Mouse (Mus musculus): Measurements from ENCODE around the gene Avpi1. TPM values are rescaled to one million over a fixed set of nuclear protein-coding genes. Genes with fewer than 3 reads are reported as not detected.

The Avpi1 gene
- polyA plus RNA-seq, 1 experiment from 2014 or later: 84.9 TPM

DNA sequence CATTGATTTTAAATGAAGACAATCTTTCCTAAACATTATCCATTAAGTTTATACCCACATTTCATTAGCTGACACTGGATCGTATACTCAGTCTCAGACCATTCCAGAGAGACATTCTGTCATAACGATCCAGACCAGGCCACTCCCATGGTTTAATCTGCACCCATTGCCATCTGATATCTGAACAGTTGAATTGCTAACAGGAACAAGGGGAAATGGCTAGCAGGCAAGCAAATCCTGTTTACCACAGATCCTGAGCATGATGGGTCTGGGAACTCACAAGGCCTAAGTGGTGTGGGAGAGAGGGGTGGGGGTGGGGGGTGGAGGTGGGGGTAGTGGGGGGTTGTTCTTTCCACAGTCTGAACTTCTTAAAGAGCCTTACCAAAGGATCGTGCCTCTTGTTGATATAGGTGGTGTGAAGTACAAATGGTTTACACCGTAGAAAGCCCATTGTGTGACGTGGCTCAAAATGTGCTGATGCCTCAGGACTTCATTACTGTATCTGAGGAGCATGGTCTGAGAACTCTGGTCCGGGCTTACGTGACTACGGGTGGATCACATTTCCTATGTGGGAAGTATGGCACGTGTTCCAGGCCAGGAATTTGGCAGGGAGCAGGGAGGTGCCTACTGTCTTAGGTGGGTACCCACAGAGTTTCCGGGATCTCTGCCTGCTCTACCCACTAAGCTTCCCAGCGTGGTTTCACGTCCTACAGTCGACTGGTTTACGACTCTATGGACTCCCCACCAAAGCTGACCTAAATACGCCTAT is 9.8 kb upstream of the Avpi1 start:
- Histone ChIP-seq H3K4me1 (replicated peaks; ENCODE audit: control insufficient read depth, insufficient read depth, low read length) (no peaks in the 10 kb centered on the region), H3K4me3 (ENCODE audit: low read length) (no peak overlapping the region), H3K9me3 (ENCODE audit: control insufficient read depth, low read length) (no peaks in the 10 kb centered on the region), H3K36me3 (ENCODE audit: control insufficient read depth, insufficient read depth, low read length) (no peaks in the 10 kb centered on the region), H3K27me3 (ENCODE audit: control insufficient read depth, insufficient read depth, low read depth, low read length) (no peaks in the 10 kb centered on the region), H3K27ac (ENCODE audit: low read length) (no peak overlapping the region), H3K4me2 (ENCODE audit: low read depth, low read length) (no peak overlapping the region), H3K9ac (ENCODE audit: low read length) (no peak overlapping the region)
- 0 out of 2 replicates have a peak, but pooled peaks have one; percentile 10 for ATAC-seq (ENCODE audit: low read depth)
- 72% methylated on average over 15 of the region's 15 CpGs for WGBS

DNA sequence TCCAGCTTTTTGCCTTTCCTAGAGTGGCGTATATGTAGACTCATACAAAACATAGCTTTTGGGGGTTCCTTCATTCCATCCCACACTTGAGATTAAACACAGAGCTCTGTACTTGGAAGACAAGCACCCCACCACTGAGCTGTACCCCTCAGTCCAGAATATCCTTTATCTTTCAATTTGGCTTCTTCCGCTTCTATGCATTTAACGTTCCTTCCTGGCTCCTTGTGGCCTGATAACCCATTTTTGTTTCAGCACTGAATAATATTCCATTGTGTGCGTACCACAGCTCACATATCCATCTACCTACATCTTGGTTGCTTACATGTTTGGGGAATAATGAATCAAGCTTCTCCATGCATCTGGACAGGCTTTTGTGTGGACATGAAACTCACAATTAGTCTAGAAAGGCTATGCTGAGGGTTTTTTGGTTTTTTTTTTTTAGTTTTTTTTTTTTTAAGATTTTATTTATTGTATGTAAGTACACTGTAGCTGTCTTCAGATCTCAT is 8.4 kb upstream of the Avpi1 start:
- ATAC-seq (ENCODE audit: low read depth): no peak

DNA sequence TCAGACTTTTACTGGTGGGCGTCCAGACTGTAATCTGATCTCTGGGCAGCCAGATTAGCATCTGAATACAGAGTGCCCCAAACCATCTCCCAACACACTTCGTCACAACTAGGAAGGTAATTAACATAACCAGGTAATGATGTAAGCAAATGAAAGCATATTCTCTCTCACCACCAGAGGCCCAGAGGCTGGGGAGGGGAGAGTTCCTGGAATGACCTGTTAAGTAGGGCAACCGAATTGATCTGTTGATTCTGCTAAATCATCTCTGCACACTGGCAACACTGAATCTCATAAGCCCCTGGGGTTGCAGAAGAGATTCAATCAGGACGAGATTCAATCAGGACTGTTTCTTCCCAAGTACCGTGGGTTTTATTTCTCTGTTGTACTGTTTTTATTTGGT is 7.3 kb upstream of the Avpi1 start:
- H3K36me3 ChIP-seq (ENCODE audit: control insufficient read depth, insufficient read depth, low read length): no peaks in the 10 kb centered on the region
- H3K27me3 ChIP-seq (ENCODE audit: control insufficient read depth, insufficient read depth, low read depth, low read length): no peaks in the 10 kb centered on the region
- ATAC-seq (ENCODE audit: low read depth): no peak
- H3K9ac ChIP-seq (ENCODE audit: low read length): no peak overlapping the region
- no peak overlapping the region for H3K4me3 ChIP-seq (ENCODE audit: low read length)
- H3K27ac ChIP-seq (ENCODE audit: low read length): no peak overlapping the region
- 29% methylated on average over 5 of the region's 5 CpGs for WGBS
- no peaks in the 10 kb centered on the region; the same call in 1 of the 2 replicates for H3K4me1 ChIP-seq (replicated peaks; ENCODE audit: control insufficient read depth, insufficient read depth, low read length)
- no peak overlapping the region for H3K4me2 ChIP-seq (ENCODE audit: low read depth, low read length)
- no peaks in the 10 kb centered on the region for H3K9me3 ChIP-seq (ENCODE audit: control insufficient read depth, low read length)

More for the DNA sequence above, 8.4 kb upstream of the Avpi1 start:
- Histone ChIP-seq H3K27ac (ENCODE audit: low read length) (no peak overlapping the region), H3K9ac (ENCODE audit: low read length) (no peak overlapping the region), H3K4me2 (ENCODE audit: low read depth, low read length) (no peak overlapping the region), H3K9me3 (ENCODE audit: control insufficient read depth, low read length) (no peaks in the 10 kb centered on the region), H3K36me3 (ENCODE audit: control insufficient read depth, insufficient read depth, low read length) (no peaks in the 10 kb centered on the region), H3K4me3 (ENCODE audit: low read length) (no peak overlapping the region), H3K4me1 (replicated peaks; ENCODE audit: control insufficient read depth, insufficient read depth, low read length) (no peaks in the 10 kb centered on the region), H3K27me3 (ENCODE audit: control insufficient read depth, insufficient read depth, low read depth, low read length) (no peaks in the 10 kb centered on the region)
- WGBS: 91% methylated on average over 4 of the region's 4 CpGs

DNA sequence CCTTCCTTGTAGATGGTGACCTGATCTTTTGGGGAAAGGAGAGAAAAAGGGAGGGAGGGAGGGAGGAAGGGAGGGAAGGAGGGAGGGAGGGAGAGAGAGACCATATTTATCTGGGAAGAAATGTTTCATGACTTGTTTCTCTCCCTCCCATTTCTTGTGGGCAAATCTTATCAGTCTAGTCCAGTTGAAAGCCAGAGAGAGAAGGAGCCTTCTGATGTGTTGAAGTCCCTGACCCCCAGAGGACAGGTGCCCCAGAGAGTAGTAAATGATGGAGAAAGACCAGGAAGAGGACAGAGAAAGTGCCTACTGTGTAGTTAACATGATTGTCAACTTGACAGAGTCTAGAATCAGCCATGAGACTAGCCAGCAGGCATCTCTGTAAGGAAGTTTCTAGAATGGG is 6.2 kb upstream of the Avpi1 start:
- no peak overlapping the region for H3K27ac ChIP-seq (ENCODE audit: low read length)
- no peak for ATAC-seq (ENCODE audit: low read depth)
- H3K9me3 ChIP-seq (ENCODE audit: control insufficient read depth, low read length): no peaks in the 10 kb centered on the region
- H3K36me3 ChIP-seq (ENCODE audit: control insufficient read depth, insufficient read depth, low read length): no peaks in the 10 kb centered on the region
- H3K4me1 ChIP-seq (replicated peaks; ENCODE audit: control insufficient read depth, insufficient read depth, low read length): peaks cover 1% of the 10 kb centered on the region; the same call in 1 of the 2 replicates
- H3K4me3 ChIP-seq (ENCODE audit: low read length): no peak overlapping the region
- no peaks in the 10 kb centered on the region for H3K27me3 ChIP-seq (ENCODE audit: control insufficient read depth, insufficient read depth, low read depth, low read length)
- H3K4me2 ChIP-seq (ENCODE audit: low read depth, low read length): no peak overlapping the region
- no peak overlapping the region for H3K9ac ChIP-seq (ENCODE audit: low read length)

DNA sequence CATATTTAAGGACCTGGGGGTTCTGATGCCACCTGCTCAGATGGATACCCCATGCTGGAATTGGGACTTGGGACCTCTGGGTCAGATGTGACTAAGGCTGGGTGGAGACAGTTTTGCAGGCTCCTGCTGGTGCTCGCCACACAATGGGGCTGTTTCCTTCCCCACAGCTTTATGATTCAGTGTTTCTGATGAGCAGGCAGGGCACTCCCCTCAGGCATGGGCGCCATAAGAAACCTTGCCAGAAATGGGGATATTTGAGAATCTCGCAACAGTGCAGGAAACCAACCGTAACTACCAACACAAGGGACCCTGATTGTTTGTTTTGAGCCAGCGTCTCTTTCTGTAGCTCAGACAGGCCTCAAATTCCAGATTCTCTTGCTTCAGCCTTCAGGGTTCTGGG is 2.2 kb upstream of the Avpi1 start:
- no peaks in the 10 kb centered on the region for H3K36me3 ChIP-seq (ENCODE audit: control insufficient read depth, insufficient read depth, low read length)
- 62% methylated on average over 5 of the region's 5 CpGs for WGBS
- H3K27me3 ChIP-seq (ENCODE audit: control insufficient read depth, insufficient read depth, low read depth, low read length): no peaks in the 10 kb centered on the region
- H3K9me3 ChIP-seq (ENCODE audit: control insufficient read depth, low read length): no peaks in the 10 kb centered on the region
- ATAC-seq (ENCODE audit: low read depth): no peak
- no peak overlapping the region for H3K27ac ChIP-seq (ENCODE audit: low read length)
- H3K9ac ChIP-seq (ENCODE audit: low read length): no peak overlapping the region
- H3K4me1 ChIP-seq (replicated peaks; ENCODE audit: control insufficient read depth, insufficient read depth, low read length): peaks cover 11% of the 10 kb centered on the region
- no peak overlapping the region for H3K4me2 ChIP-seq (ENCODE audit: low read depth, low read length)
- no peak overlapping the region for H3K4me3 ChIP-seq (ENCODE audit: low read length)

DNA sequence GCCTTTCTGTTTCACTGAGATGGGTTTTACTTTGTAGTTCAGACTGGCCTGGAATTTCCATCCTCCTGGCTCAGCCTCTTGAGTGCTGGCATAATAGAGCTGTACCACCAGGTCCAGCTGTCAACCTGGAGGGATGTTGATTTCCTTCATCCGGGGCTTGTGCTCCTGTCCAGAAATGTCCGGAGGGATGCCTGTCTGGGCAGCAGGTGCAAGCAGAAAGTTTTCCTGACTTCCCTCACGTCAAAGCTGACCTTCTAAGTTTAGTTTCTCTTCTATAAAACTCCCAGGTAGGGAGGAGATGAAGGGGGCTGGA is 1.4 kb upstream of the Avpi1 start:
- H3K9me3 ChIP-seq (ENCODE audit: control insufficient read depth, low read length): no peaks in the 10 kb centered on the region
- H3K4me1 ChIP-seq (replicated peaks; ENCODE audit: control insufficient read depth, insufficient read depth, low read length): peaks cover 16% of the 10 kb centered on the region
- H3K27me3 ChIP-seq (ENCODE audit: control insufficient read depth, insufficient read depth, low read depth, low read length): no peaks in the 10 kb centered on the region
- peak overlapping the region; percentile 84 for H3K27ac ChIP-seq (ENCODE audit: low read length)
- ATAC-seq (ENCODE audit: low read depth): no peak
- no peaks in the 10 kb centered on the region for H3K36me3 ChIP-seq (ENCODE audit: control insufficient read depth, insufficient read depth, low read length)
- no peak overlapping the region for H3K4me2 ChIP-seq (ENCODE audit: low read depth, low read length)
- 47% methylated on average over 3 of the region's 3 CpGs for WGBS
- H3K4me3 ChIP-seq (ENCODE audit: low read length): no peak overlapping the region
- H3K9ac ChIP-seq (ENCODE audit: low read length): no peak overlapping the region

DNA sequence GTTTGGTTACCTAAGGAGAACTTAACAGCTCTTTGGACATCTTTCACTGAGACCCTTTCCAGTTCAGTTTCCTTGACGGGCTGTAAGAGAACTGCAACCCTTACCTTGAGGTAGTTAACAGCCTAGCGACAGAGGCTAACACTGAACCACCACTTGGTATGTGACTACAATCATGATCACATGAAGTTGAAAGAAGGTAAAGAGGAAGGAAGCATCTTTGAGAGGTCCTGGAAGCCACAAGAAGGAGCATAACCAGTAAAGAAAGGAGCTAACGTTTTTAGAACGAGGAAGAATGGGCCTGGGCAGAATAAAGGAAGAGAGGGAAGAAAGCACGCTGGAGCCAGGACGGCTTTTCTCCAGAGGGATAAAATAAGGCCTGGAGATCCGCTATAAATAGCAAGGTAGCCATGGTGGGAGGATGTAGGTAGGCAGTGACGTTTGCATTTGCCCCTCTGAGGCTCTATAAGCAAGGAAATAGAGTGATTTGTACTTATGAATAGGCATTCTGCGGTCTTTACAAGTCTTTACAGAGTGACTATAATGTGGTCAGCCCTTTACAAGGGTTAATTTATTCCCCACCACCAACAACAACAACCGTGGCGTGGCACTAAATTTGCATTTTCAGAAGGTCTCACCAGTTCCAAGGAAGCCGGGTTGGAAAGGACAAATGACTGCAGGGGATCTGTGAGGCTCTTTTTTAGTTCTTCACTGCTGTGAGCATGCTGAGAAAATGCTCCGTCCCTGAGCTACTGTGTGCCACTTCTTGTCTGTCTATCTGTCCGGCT is 842 bp upstream of the Avpi1 start:
- peak overlapping the region; percentile 87 for H3K4me2 ChIP-seq (ENCODE audit: low read depth, low read length)
- 0 out of 2 replicates have a peak, but pooled peaks cover under 1% of the 10 kb centered on the region for H3K36me3 ChIP-seq (ENCODE audit: control insufficient read depth, insufficient read depth, low read length)
- H3K4me1 ChIP-seq (replicated peaks; ENCODE audit: control insufficient read depth, insufficient read depth, low read length): peaks cover 18% of the 10 kb centered on the region
- 38% methylated on average over 14 of the region's 14 CpGs for WGBS
- peak overlapping the region; percentile 84 for H3K27ac ChIP-seq (ENCODE audit: low read length)
- H3K9me3 ChIP-seq (ENCODE audit: control insufficient read depth, low read length): no peaks in the 10 kb centered on the region
- H3K27me3 ChIP-seq (ENCODE audit: control insufficient read depth, insufficient read depth, low read depth, low read length): no peaks in the 10 kb centered on the region
- peak overlapping the region; percentile 54 for H3K4me3 ChIP-seq (ENCODE audit: low read length)
- H3K9ac ChIP-seq (ENCODE audit: low read length): peak overlapping the region; percentile 46
- ATAC-seq (ENCODE audit: low read depth): no peak

DNA sequence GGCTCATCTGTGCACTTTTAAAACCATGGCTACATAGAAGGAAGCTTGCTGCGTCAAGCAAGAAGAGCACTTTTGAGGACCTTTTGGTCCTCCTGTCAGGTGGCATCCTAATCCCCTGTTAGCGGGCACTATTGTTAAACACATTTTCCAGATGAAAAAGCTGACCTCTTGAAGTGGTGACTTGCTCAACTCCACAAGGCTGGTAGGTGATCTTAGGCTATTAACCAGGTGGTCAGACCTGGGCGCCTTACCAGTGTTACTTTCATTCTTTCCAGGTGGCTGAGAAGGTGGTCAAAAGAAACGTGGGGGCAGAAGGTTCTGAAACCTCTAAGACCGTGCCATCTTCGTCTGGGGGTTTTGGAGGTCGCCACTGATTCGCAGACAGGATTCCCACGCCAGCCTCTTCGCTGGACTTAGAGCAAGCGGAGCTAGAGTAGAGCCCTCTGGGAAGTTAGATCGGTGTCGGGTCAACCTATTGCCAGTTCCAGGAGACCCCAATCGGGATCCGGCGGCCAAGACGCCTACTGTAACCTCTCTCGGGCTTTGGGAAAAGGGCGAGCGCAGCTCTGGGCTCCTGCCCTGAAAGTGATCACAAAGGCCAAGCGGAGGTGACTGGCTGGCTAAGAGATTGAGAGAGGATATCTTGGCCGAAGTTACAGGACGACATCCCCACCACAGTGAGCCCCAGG is 663 bp downstream of the Avpi1 start:
- peak; percentile 1; the same call in 1 of the 2 replicates for ATAC-seq (ENCODE audit: low read depth)
- Histone ChIP-seq H3K4me1 (replicated peaks; ENCODE audit: control insufficient read depth, insufficient read depth, low read length) (peaks cover 18% of the 10 kb centered on the region), H3K27me3 (ENCODE audit: control insufficient read depth, insufficient read depth, low read depth, low read length) (no peaks in the 10 kb centered on the region), H3K4me3 (ENCODE audit: low read length) (peak overlapping the region; percentile 54), H3K27ac (ENCODE audit: low read length) (peak overlapping the region; percentile 88), H3K9ac (ENCODE audit: low read length) (peak overlapping the region; percentile 76), H3K4me2 (ENCODE audit: low read depth, low read length) (peak overlapping the region; percentile 87), H3K36me3 (ENCODE audit: control insufficient read depth, insufficient read depth, low read length) (peaks cover 14% of the 10 kb centered on the region), H3K9me3 (ENCODE audit: control insufficient read depth, low read length) (no peaks in the 10 kb centered on the region)
- 4% methylated on average over 23 of the region's 23 CpGs for WGBS

DNA sequence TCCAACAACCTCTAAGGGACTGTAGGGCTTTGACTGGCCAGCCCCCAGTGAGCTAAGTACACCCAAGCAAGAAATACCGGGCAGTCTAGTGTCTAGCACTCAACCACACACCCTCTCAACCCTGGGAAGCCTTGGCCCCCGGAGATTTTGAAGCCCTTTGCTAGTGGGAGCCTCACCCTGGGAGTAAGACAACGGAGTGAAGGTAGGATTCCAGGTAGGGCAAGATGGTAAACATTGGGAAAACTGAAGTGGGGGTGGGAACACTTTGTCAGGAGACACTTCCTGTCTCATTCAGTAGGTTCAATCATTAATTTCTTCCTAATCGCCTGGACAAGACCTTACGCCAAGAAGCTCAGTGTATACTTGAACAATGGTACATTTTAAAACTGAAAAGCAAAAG is 1.8 kb downstream of the Avpi1 start:
- H3K36me3 ChIP-seq (ENCODE audit: control insufficient read depth, insufficient read depth, low read length): peaks cover 16% of the 10 kb centered on the region
- H3K4me3 ChIP-seq (ENCODE audit: low read length): peak overlapping the region; percentile 54
- peak overlapping the region; percentile 88 for H3K27ac ChIP-seq (ENCODE audit: low read length)
- peak; percentile 18 for ATAC-seq (ENCODE audit: low read depth)
- peak overlapping the region; percentile 87 for H3K4me2 ChIP-seq (ENCODE audit: low read depth, low read length)
- H3K4me1 ChIP-seq (replicated peaks; ENCODE audit: control insufficient read depth, insufficient read depth, low read length): peaks cover 18% of the 10 kb centered on the region
- peak overlapping the region; percentile 35 for H3K9ac ChIP-seq (ENCODE audit: low read length)
- no peaks in the 10 kb centered on the region for H3K27me3 ChIP-seq (ENCODE audit: control insufficient read depth, insufficient read depth, low read depth, low read length)
- WGBS: 57% methylated on average over 5 of the region's 5 CpGs
- H3K9me3 ChIP-seq (ENCODE audit: control insufficient read depth, low read length): no peaks in the 10 kb centered on the region
